ENCODE assay signal across 10 mouse cellular contexts in genomic region chr15:86060581-86060980, GRCm38 (mm10). TPM values are rescaled to one million over a fixed set of nuclear protein-coding genes. Genes with fewer than 3 reads are reported as not detected.
DNase-seq lines count a peak whose midpoint lies in the region; ATAC-seq and TF ChIP-seq lines count a peak whose summit lies in the region.
"Had no signal": no experiment of that assay in that cellular context is flagged by ENCODE, and none has a peak within 500 bp of the region (broad histone marks: within the 10 kb centered on the region; RNA-seq: fewer than 3 reads in every experiment).

No protein-coding gene starts in this region.

- no peak for ATAC-seq in lung, embryonic 14.5 days (ENCODE audit: insufficient read depth)
- no peak for ATAC-seq in heart, embryonic 14.5 days (ENCODE audit: insufficient number of reproducible peaks, insufficient read depth, low FRiP score, low read depth)
- ATAC-seq in liver, embryonic 13.5 days (ENCODE audit: low read depth) = no peak
- no peak for ATAC-seq in stomach, embryonic 16.5 days (ENCODE audit: insufficient read depth, low FRiP score)
- ATAC-seq: Patski had no signal

- 73% methylated on average over 12 of the region's 12 CpGs for WGBS in lung, embryonic 14.5 days
- 81% methylated on average over 12 of the region's 12 CpGs for WGBS in heart, embryonic 14.5 days
- 85% methylated on average over 12 of the region's 12 CpGs for WGBS in liver, embryonic 13.5 days (ENCODE audit: insufficient replicate concordance)
- 72% methylated on average over 12 of the region's 12 CpGs for WGBS in stomach, embryonic 16.5 days

- no peak for TF ChIP-seq CTCF in lung, embryonic 14.5 days (IDR thresholded peaks at IDR 0.05; ENCODE audit: low read depth)

- H3K27me3 ChIP-seq in lung, embryonic 14.5 days (ENCODE audit: insufficient read depth, low read length) = no peaks in the 10 kb centered on the region
- no peaks in the 10 kb centered on the region for H3K27me3 ChIP-seq in heart, embryonic 14.5 days (ENCODE audit: control insufficient read depth, insufficient read depth, low read length)
- H3K27me3 ChIP-seq in liver, embryonic 13.5 days = no peaks in the 10 kb centered on the region
- no peaks in the 10 kb centered on the region for H3K27me3 ChIP-seq in stomach, embryonic 16.5 days (ENCODE audit: control insufficient read depth, insufficient read depth, low read length)
- H3K27me3 ChIP-seq: Patski had no signal

- no peak overlapping the region for H3K4me3 ChIP-seq in lung, embryonic 14.5 days (ENCODE audit: low read depth, low read length)
- H3K4me3 ChIP-seq in heart, embryonic 14.5 days (ENCODE audit: control insufficient read depth in 1 of 2, insufficient read depth in 1 of 2, low read depth in 1 of 2, low read length in 2 of 2) = no peak overlapping the region
- H3K4me3 ChIP-seq in liver, embryonic 13.5 days (replicated peaks) = peak overlapping the region; percentile 95
- H3K4me3 ChIP-seq in stomach, embryonic 16.5 days (replicated peaks; ENCODE audit: low read length) = 0 out of 2 replicates have a peak overlapping the region, but pooled peaks have one; percentile 5

- no peaks in the 10 kb centered on the region for H3K36me3 ChIP-seq in lung, embryonic 14.5 days (ENCODE audit: insufficient read depth)
- no peaks in the 10 kb centered on the region for H3K36me3 ChIP-seq in heart, embryonic 14.5 days (ENCODE audit: control insufficient read depth, insufficient read depth, low read length)
- no peaks in the 10 kb centered on the region for H3K36me3 ChIP-seq in liver, embryonic 13.5 days
- H3K36me3 ChIP-seq in stomach, embryonic 16.5 days (ENCODE audit: control insufficient read depth, insufficient read depth, low read length) = no peaks in the 10 kb centered on the region

- peak; percentile 39 for DNase-seq in lung, embryonic 14.5 days
- DNase-seq in lung, postnatal 4 days = no peak
- DNase-seq in liver, embryonic 13.5 days = no peak
- no peak for DNase-seq in thymus, postnatal 4 days
- no peak for DNase-seq in cerebellum, adult 9-10 months
- DNase-seq: kidney, postnatal 25 days; lung, adult 2 months had no signal

- H3K9ac ChIP-seq in lung, embryonic 14.5 days = no peak overlapping the region
- no peak overlapping the region for H3K9ac ChIP-seq in heart, embryonic 14.5 days (ENCODE audit: low read length)
- H3K9ac ChIP-seq in liver, embryonic 13.5 days = peak overlapping the region; percentile 98
- H3K9ac ChIP-seq in stomach, embryonic 16.5 days (ENCODE audit: low read length) = no peak overlapping the region; the same call in 1 of the 2 replicates

- H3K4me1 ChIP-seq in lung, embryonic 14.5 days (ENCODE audit: insufficient read depth) = peaks cover 10% of the 10 kb centered on the region; the same call in 1 of the 2 replicates
- H3K4me1 ChIP-seq in heart, embryonic 14.5 days (ENCODE audit: control insufficient read depth in 2 of 2, insufficient read depth in 2 of 2, low read length in 2 of 2) = peaks cover 23 to 55% of the 10 kb centered on the region in 2 experiments
- peaks cover 96% of the 10 kb centered on the region for H3K4me1 ChIP-seq in liver, embryonic 13.5 days (replicated peaks)
- H3K4me1 ChIP-seq in stomach, embryonic 16.5 days (ENCODE audit: control insufficient read depth, insufficient read depth, low read length) = peaks cover 48% of the 10 kb centered on the region

- H3K9me3 ChIP-seq in lung, embryonic 14.5 days (ENCODE audit: low read depth, low read length) = no peaks in the 10 kb centered on the region
- no peaks in the 10 kb centered on the region for H3K9me3 ChIP-seq in heart, embryonic 14.5 days (ENCODE audit: control insufficient read depth, low read length)
- H3K9me3 ChIP-seq in liver, embryonic 13.5 days (replicated peaks) = peaks cover 4% of the 10 kb centered on the region; the same call in 1 of the 2 replicates
- no peaks in the 10 kb centered on the region for H3K9me3 ChIP-seq in stomach, embryonic 16.5 days (replicated peaks; ENCODE audit: control insufficient read depth, low read length)

- H3K27ac ChIP-seq in lung, embryonic 14.5 days (ENCODE audit: low read depth) = no peak overlapping the region
- H3K27ac ChIP-seq in heart, embryonic 14.5 days (replicated peaks in 1 of 2; ENCODE audit: control insufficient read depth in 1 of 2, insufficient read depth in 1 of 2, low read depth in 2 of 2, low read length in 2 of 2) = peak overlapping the region; percentile 14 to 19; a peak in 2 of 4 replicates
- H3K27ac ChIP-seq in liver, embryonic 13.5 days = peak overlapping the region; percentile 93
- no peak overlapping the region for H3K27ac ChIP-seq in stomach, embryonic 16.5 days (ENCODE audit: low read length)

- peak overlapping the region; percentile 96; the same call in 1 of the 2 replicates for H3K4me2 ChIP-seq in lung, embryonic 14.5 days
- no peak overlapping the region; the same call in 1 of the 2 replicates for H3K4me2 ChIP-seq in heart, embryonic 14.5 days (ENCODE audit: low read length)
- peak overlapping the region; percentile 98 for H3K4me2 ChIP-seq in liver, embryonic 13.5 days
- H3K4me2 ChIP-seq in stomach, embryonic 16.5 days (ENCODE audit: low read depth, low read length) = no peak overlapping the region; the same call in 1 of the 2 replicates

RNA-seq across cellular contexts. Expression of gene Gramd4, which starts 3.1 kb away (rescaled TPM):
- 8.6 and 9.8 TPM in 2 replicates for polyA plus RNA-seq in lung, embryonic 14.5 days (2014; fragmentation: Nextera tagmentation; extraction: Ambion mirVana)
- polyA plus RNA-seq in heart, embryonic 14.5 days (2014; fragmentation: Nextera tagmentation; extraction: Ambion mirVana) = 9.7 and 10.9 TPM in 2 replicates
- 6.8 and 7.0 TPM in 2 replicates for polyA plus RNA-seq in liver, embryonic 13.5 days (2015; fragmentation: Nextera tagmentation; extraction: Ambion mirVana)
- 10.5 and 12.1 TPM in 2 replicates for polyA plus RNA-seq in stomach, embryonic 16.5 days (2015; fragmentation: Nextera tagmentation; extraction: Ambion mirVana)

RNA-seq across cellular contexts. Expression of gene Celsr1, which starts 27.0 kb away (rescaled TPM):
- 9.0 and 9.9 TPM in 2 replicates for polyA plus RNA-seq in lung, embryonic 14.5 days (2014; fragmentation: Nextera tagmentation; extraction: Ambion mirVana)
- polyA plus RNA-seq in heart, embryonic 14.5 days (2014; fragmentation: Nextera tagmentation; extraction: Ambion mirVana) = 2.8 and 3.1 TPM in 2 replicates
- 0.06 and 0.20 TPM in 2 replicates for polyA plus RNA-seq in liver, embryonic 13.5 days (2015; fragmentation: Nextera tagmentation; extraction: Ambion mirVana)
- 2.6 and 2.7 TPM in 2 replicates for polyA plus RNA-seq in stomach, embryonic 16.5 days (2015; fragmentation: Nextera tagmentation; extraction: Ambion mirVana)

Comparison
In these comparisons a context has a peak if more than half of its experiments do, and no peak if none do; other contexts are left out.
1. H3K27ac ChIP-seq: peak in heart, embryonic 14.5 days (2 of 2) and liver, embryonic 13.5 days (single experiment); none in lung, embryonic 14.5 days (single experiment) and stomach, embryonic 16.5 days (single experiment).
2. H3K4me2 ChIP-seq: peak in lung, embryonic 14.5 days (single experiment) and liver, embryonic 13.5 days (single experiment); none in heart, embryonic 14.5 days (single experiment) and stomach, embryonic 16.5 days (single experiment).
3. H3K4me3 ChIP-seq: peak in liver, embryonic 13.5 days (single experiment) and stomach, embryonic 16.5 days (single experiment); none in lung, embryonic 14.5 days (single experiment) and heart, embryonic 14.5 days (0 of 2).